Mouse (Mus musculus) testis, postnatal 10 days (tissue): ENCODE data around the gene Lrrc7.
"Not testable (repeated sequence)": the region's sequence is repeated elsewhere in the genome, so short reads cannot be mapped to it uniquely, and the experiment has no call there.

Experiments
- DNase-seq: peaks from one replicate; pipeline ENCODE4 v3.0.0; 2021; ENCODE audit warnings: low spot score

Lrrc7 gene

DNA sequence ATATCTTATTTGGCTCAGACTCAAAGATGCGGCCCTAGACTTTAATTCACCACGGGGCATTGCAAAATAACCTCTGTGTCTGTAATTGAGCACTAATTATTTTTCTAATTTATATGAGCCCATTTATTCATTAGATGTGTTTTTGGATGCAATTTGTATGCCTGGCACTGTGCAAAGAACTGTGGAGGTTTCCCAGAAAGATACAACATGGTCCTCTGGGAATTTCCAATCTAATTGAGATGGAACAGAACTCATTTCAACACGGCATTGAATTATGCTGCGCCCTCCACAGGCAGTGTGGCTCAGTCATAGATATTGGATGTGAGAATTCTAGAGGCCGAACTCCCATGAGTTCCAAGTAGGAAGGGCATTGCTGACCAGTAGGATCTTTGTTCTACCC is 397.6 kb downstream of the Lrrc7 start:
- no peak for DNase-seq

DNA sequence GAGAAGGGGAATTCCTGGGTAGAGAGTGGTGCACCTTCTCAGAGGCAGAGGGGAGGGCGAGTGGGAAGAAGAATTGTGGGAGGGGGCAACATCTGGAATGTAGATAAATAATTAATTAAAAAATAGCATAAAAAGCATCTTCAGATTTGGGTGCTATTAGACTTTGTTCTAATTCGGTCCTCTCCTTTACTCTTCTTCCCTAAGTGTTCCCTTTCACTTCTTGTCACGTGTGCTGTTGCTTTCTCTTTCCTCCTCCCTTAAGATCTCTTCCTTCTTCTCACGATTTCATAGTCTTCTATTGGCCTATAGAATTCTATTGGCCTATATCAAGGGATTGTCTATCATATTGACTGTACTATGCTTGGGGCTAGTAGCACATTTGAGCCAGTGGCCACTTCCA is 398.9 kb downstream of the Lrrc7 start:
- no peak for DNase-seq

DNA sequence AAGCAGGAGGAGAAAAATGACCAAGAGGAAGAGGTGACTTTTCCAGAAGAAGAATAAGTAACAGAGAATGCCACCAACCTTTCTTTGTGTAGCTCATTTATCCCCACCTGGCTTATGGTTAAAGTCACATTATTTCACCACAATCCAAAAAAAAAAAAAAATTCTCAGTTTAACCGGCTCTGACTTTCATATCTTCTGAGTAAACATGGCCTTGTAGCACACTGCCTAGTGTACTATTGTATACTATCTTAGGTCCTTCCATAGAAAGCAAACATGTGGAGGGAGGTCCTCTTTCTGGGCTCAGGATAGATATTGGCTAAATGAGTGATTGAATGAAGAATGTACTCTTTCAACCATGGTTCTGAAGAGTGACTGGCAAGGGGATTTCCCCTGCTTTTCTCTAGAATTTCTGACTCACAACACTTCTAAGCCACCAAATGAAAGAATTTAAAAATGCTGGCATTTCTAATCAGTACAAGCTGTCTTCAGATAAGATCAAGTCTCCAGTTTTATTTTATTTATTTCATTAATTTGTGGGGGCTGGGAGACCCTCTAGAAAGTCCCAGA is 400.0 kb downstream of the Lrrc7 start:
- no peak for DNase-seq

DNA sequence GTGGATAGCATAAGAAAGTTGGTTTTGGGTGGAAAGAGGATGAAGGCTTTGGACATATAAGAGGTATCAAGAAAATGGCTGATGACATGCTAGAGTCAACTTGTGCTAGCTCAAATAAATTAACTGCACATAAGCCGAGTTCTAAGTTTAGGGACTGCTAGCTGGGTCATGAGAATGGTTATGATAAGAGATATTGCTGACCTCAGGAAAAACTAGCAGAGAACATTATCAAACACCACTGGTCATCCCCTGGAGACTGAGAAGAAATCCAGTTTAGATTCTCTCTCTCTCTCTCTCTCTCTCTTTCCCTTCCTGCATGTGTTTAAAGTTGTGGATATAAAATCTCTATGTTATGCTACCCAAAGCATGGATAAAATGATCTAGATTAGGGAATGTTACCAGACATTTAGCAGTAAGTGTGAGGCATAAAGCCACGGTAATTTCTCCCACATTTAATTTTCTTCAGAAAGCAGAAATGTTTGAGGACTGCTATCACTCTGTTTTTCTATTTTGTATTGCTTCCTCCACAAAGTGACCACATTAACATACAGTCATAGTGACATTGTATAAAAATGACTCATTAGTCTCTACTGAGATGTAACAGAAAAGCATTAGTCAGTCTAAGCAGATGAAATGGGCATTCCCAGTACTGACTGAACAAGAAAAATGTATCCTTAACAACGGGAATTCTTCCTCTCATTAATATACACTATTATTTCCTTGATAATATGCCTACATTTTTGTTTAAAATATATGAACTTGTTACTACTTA is 406.3 kb downstream of the Lrrc7 start:
- no peak for DNase-seq

DNA sequence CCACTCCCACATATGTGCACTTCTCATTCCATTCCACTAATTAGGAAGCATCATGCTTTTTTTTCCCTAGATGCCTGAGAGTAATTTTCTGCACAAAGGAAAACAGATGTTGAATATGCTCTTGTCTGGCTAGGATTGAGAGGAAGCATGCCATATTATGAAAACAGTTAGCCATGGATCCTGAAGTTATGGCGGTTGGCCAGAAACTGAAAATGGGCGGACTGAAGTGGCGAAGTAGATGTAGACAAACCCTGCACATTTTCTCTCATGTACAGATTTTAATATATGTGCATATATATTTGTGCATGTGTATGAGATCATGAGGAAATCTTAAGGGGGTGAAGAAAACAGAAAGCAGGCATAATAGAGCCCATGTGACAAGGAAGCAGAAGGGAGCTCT is 407.9 kb downstream of the Lrrc7 start:
- no peak for DNase-seq

DNA sequence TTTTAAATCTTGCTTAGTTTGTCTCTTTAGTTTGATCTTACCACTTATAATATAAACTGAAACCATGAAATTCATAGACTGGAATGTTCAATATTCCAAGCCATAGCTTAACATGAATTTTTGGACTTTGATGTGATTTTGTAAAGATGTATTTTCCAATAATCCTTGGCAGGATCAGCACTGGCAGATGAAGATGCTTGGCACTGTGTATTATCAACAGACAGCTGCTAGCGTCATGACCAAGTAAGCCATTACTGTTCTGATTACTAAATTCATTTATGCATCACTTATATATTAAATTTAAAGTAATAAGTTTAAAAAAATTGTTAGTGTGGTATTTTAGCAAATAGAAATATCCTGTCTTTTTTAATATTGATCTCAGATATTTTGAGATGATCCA is 413.0 kb downstream of the Lrrc7 start:
- DNase-seq = no peak

DNA sequence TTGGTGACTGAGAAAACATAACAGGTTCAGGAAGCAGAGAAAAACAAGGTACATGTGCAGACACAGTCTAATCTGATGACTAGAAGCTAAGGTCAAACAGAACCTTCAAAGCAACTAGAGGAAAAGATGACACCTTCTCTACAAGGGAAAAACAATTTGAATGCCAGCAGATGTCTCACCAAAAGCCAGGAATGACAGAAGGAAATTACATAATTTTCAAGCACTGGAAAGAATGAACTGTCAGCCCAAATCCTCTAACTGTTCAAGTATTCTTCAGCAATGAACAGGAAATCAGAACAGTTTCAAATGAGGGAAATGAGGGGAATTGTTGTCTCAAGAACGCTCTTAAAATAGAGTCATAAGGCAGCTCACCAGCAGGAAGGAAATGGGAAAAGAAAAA is 421.4 kb downstream of the Lrrc7 start:
- DNase-seq = no peak

DNA sequence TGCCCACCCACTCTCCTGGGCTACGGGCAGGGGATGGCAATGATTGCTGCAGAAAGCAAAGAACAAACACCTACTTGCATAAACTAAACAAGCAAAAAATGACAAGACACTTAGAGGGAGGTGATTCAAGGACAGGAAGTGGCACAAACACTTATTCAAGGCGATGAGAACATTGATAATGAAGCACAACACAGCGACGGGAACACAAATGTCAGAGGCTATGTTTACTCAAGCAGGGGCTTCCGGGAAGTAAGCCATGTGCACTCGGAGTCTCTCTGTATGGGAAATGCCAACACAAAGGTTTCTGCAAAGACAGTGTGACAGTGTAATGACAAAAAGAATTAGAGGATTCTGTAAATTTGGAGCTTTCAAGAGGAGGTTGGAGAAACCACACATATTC is 424.2 kb downstream of the Lrrc7 start:
- no peak for DNase-seq

DNA sequence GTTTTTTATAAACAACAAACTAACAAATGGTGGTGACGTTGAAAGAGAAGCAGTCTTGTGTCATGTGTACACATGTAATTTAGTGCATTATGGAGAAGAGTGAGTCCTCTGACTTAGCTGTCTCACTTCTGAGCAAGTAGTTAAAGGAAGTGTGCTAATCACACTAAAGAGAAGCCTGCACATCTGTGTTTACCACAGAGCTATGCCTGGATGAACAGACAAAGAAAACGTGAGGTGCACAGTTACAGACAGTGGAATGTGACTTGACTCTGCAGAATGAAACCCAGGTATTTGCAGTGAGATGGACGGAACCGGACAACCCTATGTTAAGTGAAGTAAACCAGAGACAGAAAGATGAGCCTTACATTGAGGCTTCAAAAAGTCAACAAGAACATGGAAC is 430.3 kb downstream of the Lrrc7 start:
- no peak for DNase-seq

DNA sequence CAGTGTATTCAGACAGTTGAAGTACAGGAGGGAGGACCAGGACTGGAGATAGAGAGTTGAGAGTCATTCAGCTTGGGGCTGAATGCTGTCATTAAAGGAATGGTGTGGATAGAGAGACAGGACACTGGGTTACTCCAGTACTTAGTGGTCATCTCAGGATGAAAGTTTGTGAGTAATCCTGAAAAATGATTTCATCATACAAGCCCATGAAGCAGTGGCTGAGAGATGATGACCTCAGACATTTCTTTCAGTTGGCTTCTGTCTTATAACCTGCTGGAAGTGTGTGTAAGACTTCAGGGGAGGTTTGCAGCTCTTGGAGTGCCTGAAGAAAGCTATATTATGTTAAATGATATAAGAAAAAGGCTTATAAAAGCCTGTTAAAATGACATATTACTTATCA is 430.8 kb downstream of the Lrrc7 start:
- DNase-seq = no peak

DNA sequence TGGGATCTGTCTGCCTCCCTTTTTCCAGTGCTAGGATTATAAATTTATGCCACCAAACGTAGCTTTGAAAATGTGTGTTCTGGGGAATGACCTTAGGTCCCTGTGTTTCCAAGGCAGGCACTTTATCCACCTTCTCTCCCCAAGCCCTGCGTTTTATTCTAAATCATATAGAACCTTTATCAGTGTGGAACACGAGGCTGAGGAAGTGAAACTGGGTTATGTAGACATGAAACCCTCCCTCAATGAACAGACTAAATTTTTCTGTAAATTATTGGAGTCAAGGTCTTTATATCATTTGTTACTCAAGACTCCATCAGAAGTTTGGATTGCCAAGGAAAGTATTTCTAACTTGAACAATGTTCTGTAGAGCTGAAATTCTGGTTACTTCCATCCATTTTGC is 439.1 kb downstream of the Lrrc7 start:
- no peak for DNase-seq

DNA sequence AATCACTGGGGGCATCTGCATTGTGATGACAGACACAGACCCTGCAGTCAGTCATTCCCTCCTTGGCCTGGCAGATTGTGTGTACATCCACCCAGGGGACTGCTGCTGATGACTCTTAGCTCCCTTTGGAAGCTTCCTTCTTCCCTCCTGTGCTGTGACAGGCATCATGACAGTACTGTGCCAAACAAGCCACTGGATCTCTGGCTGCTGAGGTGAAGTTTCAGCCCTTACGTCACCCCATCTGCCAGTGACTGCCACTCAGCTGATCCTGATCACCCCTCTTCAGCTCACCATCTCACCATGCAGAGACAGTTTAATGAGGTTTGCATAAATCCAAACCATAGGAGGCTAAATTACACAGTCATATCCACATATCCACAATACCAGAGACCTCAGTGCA is 456.8 kb downstream of the Lrrc7 start:
- no peak for DNase-seq

DNA sequence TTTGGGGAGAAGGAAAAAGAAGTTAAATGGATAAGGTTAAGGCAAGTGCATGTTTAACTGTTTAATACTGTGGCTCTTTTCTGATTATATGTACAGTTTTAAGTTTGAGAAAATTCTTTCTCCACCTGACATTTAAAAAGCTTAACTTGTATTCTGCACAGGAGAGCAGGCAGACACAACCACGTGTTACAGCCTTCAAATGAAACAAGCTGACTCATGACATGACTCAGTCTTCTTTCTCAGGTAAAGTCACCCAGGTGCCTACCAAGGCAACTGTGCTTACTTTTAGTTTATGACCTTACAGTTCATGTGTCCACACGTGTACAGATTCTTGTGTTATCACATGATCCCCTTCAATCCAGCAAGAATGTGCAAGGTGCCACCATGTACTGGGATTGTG is 458.6 kb downstream of the Lrrc7 start:
- DNase-seq = no peak

DNA sequence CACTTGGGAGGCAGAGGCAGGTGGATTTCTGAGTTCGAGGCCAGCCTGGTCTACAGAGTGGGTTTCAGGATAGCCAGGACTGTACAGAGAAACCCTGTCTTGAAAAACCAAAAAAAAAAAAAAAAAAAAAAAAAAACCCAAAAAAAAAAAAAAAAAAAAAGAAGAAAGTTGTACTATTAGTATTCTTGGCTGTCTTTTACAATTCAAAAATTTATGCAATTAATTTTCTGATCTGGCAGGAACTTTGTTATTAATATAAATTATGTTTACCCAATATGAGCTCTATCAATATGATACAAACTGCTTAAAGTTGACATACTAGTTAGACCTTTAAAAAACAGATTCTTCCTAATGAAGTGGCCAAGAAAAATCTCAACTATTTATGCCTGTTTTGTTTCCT is 459.5 kb downstream of the Lrrc7 start:
- DNase-seq = not testable (repeated sequence)

DNA sequence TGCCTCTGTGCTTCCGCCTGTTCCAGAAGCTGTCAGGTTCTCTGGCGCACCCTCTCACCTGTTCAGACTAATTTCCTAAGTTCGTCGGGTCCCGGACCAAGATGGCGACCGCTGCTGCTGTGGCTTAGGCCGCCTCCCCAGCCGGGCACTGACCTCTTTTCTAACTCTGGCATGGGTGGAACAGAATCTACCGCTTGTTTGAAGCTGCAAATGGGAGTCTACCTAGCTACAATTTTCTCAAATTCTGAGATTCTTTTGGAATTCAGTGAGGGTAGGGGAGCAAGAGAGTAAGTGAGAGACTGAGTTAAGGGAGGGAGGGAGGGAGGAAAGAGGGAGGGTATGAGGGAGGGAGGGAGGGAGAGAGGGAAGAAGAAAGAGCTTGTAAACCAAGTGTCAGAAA is 460.0 kb downstream of the Lrrc7 start:
- DNase-seq = not testable (repeated sequence)

DNA sequence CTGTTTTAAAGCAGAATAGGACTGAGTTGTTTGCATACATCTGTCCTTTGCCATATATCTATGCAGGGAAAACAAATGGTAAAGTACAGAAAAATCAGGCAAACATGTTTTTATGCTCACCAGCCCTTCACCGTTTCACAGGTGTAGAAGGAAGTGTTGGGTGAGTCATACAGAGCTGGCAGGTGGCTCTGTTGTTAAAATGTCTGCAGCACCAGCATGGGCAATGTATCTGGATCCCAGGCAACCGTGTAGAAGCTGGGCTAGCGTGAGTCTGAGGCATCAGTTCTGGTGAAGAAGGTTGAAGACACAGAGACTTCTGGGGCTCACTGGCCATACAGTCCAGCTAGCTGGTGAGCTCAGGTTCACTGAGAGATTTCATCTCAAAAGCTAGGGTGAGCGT is 468.1 kb downstream of the Lrrc7 start:
- DNase-seq = no peak

DNA sequence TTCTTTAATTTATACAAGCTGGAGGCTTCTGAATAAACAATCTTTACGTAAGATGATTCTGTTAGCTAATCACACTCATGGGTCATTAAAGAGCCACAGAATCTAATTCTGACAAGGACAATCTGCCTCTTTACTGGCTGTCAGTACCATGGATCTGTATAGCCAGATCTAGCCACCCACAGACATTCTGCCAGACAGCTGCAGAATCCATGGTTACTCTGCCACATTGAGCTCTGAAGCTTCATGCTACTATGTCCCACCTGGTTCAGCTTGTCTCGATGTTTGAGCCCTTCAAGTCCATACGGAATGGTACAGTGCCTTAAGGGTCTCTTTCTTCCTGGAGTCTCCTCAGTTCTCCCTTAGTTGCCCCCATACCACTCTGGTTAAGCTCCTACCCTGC is 470.4 kb downstream of the Lrrc7 start:
- DNase-seq = no peak

DNA sequence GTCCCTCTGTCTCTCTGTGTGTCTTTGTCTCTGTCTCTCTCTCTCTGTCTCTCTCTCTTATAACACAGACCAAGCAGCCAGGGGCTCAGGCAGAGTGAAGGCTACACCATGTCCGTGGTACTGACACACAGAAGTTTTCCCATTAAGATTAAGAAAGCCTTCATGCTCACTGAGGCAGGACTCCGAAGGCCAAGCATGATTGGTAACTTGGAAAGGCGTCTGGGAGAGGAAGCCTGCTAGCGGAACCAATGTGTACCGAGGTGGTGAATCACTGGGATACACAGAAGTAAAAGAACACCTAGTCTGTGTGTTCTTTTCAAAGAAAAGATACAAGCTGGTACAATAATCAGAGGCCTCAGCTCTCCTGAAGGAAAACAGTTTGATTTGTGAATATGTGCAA is 484.2 kb downstream of the Lrrc7 start:
- no peak for DNase-seq

DNA sequence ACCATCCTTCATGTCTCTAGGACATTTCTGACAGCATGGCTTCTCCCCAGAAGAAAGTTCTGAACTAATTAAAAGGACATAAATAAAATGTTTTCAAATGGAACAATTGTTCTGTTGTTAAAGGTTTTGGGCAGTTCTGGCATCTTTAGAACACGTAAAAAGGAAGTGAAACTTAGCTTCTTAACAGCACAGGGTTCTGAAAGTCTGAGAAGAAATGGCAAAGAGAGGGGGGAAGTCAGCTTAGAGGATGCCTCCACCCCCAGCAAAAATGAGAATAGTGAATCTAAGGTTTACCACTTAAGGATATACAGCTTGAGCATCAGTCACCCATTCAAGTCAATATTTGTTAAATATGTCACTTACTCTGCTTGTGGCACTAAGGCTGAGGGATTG is 484.6 kb downstream of the Lrrc7 start:
- DNase-seq = no peak

DNA sequence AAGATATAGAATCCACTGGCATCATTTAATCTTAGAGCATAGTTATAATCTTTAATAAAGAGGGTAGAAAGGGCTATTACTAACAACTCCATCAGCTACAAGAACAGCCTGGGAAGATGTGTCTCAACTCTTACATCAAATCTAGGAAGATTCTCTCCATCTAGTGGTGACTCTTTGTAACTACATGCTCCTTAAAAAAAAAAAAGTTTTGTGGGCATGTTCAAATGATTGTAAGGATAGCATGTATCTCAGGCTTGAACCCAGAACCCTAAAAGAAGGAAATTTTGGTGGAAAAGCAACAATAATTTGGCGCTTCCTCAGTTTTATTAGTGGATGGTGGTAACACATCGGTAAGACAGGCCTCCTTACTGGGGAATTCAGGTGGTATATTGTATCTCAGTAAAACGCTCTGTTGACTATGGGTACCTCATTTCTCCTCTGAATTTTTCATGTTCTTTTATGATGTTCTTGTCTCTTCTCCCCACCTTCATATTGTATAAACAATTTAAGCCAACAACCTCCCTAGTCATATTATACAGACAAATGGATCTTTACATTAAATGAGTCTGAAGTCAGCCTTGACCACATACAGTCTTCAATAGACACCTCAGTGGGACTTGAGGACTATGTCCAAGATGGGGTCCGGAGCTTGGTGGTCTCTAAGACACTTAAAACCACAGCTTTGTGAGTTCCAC is 485.2 kb downstream of the Lrrc7 start:
- DNase-seq = no peak

DNA sequence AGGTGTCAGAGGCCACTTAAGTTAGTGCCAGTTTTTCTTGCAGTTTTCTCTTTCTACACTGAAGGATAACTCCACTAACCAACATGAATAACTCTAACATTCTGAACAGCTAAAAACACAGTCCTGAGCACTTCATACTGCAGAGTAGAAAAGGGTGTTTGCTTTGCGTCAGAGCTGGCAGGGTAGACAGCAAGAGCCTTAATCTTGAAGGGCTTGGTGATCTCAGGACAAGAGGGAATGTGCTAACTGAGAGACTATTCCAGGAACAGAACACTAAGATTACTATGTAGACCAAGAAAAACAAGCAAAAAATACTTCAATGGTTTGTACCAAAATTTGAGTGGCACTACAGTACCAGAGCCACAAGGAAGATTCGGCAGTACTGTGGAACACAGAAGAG is 487.0 kb downstream of the Lrrc7 start:
- DNase-seq = no peak

DNA sequence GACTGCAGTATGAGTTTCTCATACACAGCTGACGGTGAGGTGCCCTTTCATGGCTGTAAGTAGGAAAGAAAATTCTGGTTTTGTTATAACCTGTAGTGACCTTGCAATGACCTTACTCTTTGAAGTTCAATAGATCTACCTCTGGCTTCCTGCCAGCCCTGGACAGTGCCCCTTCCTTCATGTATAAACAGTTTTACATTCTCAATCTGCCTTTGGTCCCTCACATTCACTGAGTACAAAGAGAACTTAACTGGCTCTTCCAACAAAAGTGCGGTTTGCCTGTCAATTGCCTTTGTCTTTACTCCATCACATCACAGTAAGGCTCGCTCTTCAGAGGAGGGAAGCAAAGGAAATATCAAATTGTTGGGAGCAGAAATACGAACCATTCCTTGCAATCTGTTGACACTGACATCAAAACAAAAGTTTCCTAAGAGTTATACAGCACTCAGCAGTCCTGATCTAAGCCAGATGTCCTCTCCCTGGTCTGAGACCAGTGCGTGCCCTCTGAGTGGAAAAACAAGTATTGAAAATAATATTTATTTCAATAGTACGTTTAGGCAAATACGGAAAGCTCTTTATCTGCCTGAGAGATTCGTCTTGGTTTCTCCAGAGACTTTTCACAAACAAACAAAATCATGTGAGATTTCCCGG is 493.3 kb downstream of the Lrrc7 start:
- no peak for DNase-seq

DNA sequence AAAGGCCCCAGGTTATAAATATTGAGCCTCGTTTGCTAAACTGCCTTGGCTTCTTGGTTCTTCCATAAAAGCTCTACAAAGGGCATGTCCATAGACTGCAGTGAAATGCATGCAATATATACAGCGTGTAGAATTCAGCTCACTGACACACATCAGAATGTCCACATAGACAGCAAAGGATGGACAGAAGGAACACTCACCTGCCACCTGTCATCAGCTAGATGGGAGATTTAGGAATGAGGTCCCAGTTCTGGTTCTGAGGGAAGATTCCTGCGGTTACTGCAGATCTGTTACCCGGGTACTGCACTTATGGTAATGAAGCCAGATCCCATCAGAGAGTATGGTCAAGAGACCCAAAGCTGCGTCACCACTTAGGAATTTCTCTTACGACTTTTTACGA is 494.1 kb downstream of the Lrrc7 start:
- DNase-seq = no peak
